Mouse (Mus musculus) spleen, adult 2 months (tissue): Measurements from ENCODE around the gene Nat8. TPM values are rescaled to one million over a fixed set of nuclear protein-coding genes. Genes with fewer than 3 reads are reported as not detected.
"Not testable (repeated sequence)": the region's sequence is repeated elsewhere in the genome, so short reads cannot be mapped to it uniquely, and the experiment has no call there.

Experiments
- DNase-seq, 2 experiments: peaks; one replicate each; pipeline versions ENCODE4 v3.0.0 to v3.0.0-alpha.2; 2012 to 2021; ENCODE audit warnings: low spot score in 2 of 2, low read depth in 1 of 2
- H3K27ac ChIP-seq: fragments of 200-500 bp; 2 replicates; pipeline ENCODE4 v1.5.1; 2012; ENCODE audit warnings: low read length, inconsistent platforms; ENCODE audit not compliant: insufficient read depth
- H3K27me3 ChIP-seq: fragments of 200-500 bp; 2 replicates; pipeline ENCODE4 v1.6.1; 2012; ENCODE audit warnings: mild to moderate bottlenecking, moderate library complexity, low read length, inconsistent platforms; ENCODE audit not compliant: control insufficient read depth, insufficient read depth
- H3K36me3 ChIP-seq: fragments of 200-500 bp; 2 replicates; pipeline ENCODE4 v1.6.1; 2012; ENCODE audit warnings: mild to moderate bottlenecking, low read length, inconsistent platforms; ENCODE audit not compliant: control insufficient read depth, insufficient read depth
- H3K4me1 ChIP-seq: fragments of 200-500 bp; 2 replicates; pipeline ENCODE4 v1.6.1; 2011; ENCODE audit warnings: inconsistent platforms; ENCODE audit not compliant: control insufficient read depth, insufficient read depth, insufficient read length
- H3K4me3 ChIP-seq: fragments of 200-500 bp; 2 replicates; pipeline ENCODE4 v1.5.1; 2011; ENCODE audit warnings: mild to moderate bottlenecking, inconsistent platforms; ENCODE audit not compliant: insufficient read depth, insufficient read length; ENCODE audit errors: extremely low read depth
- CTCF ChIP-seq: fragments of 200-500 bp; IDR thresholded peaks from 2 replicates; pipeline ENCODE4 v1.5.1; 2011; ENCODE audit warnings: mild to moderate bottlenecking, inconsistent platforms; ENCODE audit not compliant: insufficient read depth, insufficient read length, insufficient replicate concordance; ENCODE audit errors: extremely low read depth
- POLR2A ChIP-seq: fragments of 200-500 bp; IDR thresholded peaks from 2 replicates; pipeline ENCODE4 v1.6.1; 2011; ENCODE audit warnings: low read depth, low read length, inconsistent platforms
- WGBS: fragments of 180-500 bp; shearing (Covaris S2); methylation state at CpG from one replicate; pipeline ENCODE4 v1.1.7; 2018; 5-methylcytosine and 5-hydroxymethylcytosine counted together
- polyA plus RNA-seq: library from polyadenylated mRNA; depleted of rRNA; stranded (reverse); fragments of >200 nt; gene quantifications from 2 replicates; pipeline ENCODE4 v1.2.3, GENCODE M21; 2012

The Nat8 gene
- polyA plus RNA-seq, 1 experiment = 1.0 TPM

GRCm38 (mm10) chr6:85829462-85829861, 2.4 kb downstream of the Nat8 start:
- TF ChIP-seq CTCF = no peak
- no peak for TF ChIP-seq POLR2A
- 63% methylated on average over 1 of the region's 1 CpGs for WGBS
- no peaks in the 10 kb centered on the region for H3K27me3 ChIP-seq
- H3K4me1 ChIP-seq = no peaks in the 10 kb centered on the region
- DNase-seq = no peak
- H3K36me3 ChIP-seq = no peaks in the 10 kb centered on the region
- H3K27ac ChIP-seq = no peak overlapping the region
- H3K4me3 ChIP-seq = no peak overlapping the region

GRCm38 (mm10) chr6:85825886-85826285, 6.0 kb downstream of the Nat8 start:
- DNase-seq = no peak
- TF ChIP-seq POLR2A (no peak), CTCF (no peak)
- Histone ChIP-seq H3K4me1 (no peaks in the 10 kb centered on the region), H3K27ac (no peak overlapping the region), H3K4me3 (no peak overlapping the region), H3K36me3 (no peaks in the 10 kb centered on the region), H3K27me3 (no peaks in the 10 kb centered on the region)
- 82% methylated on average over 2 of the region's 2 CpGs for WGBS

- H3K27me3 ChIP-seq = no peaks in the 10 kb centered on the region
- 96% methylated on average over 1 of the region's 1 CpGs for WGBS
- H3K4me3 ChIP-seq = no peak overlapping the region
- no peaks in the 10 kb centered on the region for H3K36me3 ChIP-seq
- DNase-seq = no peak
- H3K27ac ChIP-seq = no peak overlapping the region
- no peaks in the 10 kb centered on the region for H3K4me1 ChIP-seq
- TF ChIP-seq POLR2A (no peak), CTCF (no peak)
These were observed 8.3 kb downstream of the Nat8 start for GRCm38 (mm10) chr6:85823382-85824090.

- WGBS = 78% methylated on average over 4 of the region's 4 CpGs
- no peak for DNase-seq
- no peak overlapping the region for H3K27ac ChIP-seq
- no peaks in the 10 kb centered on the region for H3K4me1 ChIP-seq
- TF ChIP-seq POLR2A (no peak), CTCF (no peak)
- no peaks in the 10 kb centered on the region for H3K27me3 ChIP-seq
- H3K4me3 ChIP-seq = no peak overlapping the region
- no peaks in the 10 kb centered on the region for H3K36me3 ChIP-seq
These were observed 9.6 kb downstream of the Nat8 start for GRCm38 (mm10) chr6:85822286-85822685.

- Histone ChIP-seq H3K27me3 (no peaks in the 10 kb centered on the region), H3K36me3 (no peaks in the 10 kb centered on the region), H3K4me3 (no peak within 1 kb of the TSS), H3K27ac (no peak within 1 kb of the TSS), H3K4me1 (no peaks in the 10 kb centered on the region)
- no peak for TF ChIP-seq POLR2A
- no peak for TF ChIP-seq CTCF
- WGBS = 82% methylated on average over 5 of the region's 5 CpGs
- DNase-seq = no peak
These were observed 11.0 kb downstream of the Nat8 start, which contains the start of the genes Nat8f6 and Nat8f5 for GRCm38 (mm10) chr6:85820837-85821236. Gene Nat8f6 (minus strand): TSS chr6:85820954. Gene Nat8f5 (minus strand): TSS chr6:85820972.

GRCm38 (mm10) chr6:85818338-85818737, 13.5 kb downstream of the Nat8 start:
- no peak for DNase-seq
- 57% methylated on average over 1 of the region's 1 CpGs for WGBS
- H3K36me3 ChIP-seq = no peaks in the 10 kb centered on the region
- no peaks in the 10 kb centered on the region for H3K4me1 ChIP-seq
- no peak overlapping the region for H3K27ac ChIP-seq
- no peaks in the 10 kb centered on the region for H3K27me3 ChIP-seq
- TF ChIP-seq POLR2A (no peak), CTCF (no peak)
- H3K4me3 ChIP-seq = no peak overlapping the region

GRCm38 (mm10) chr6:85813339-85813738, 18.5 kb downstream of the Nat8 start:
- 92% methylated on average over 2 of the region's 2 CpGs for WGBS
- Histone ChIP-seq H3K36me3 (no peaks in the 10 kb centered on the region), H3K27me3 (no peaks in the 10 kb centered on the region), H3K27ac (no peak overlapping the region), H3K4me3 (no peak overlapping the region), H3K4me1 (no peaks in the 10 kb centered on the region)
- no peak for TF ChIP-seq CTCF
- TF ChIP-seq POLR2A = no peak
- no peak for DNase-seq

GRCm38 (mm10) chr6:85810942-85811537, 20.8 kb downstream of the Nat8 start:
- H3K27ac ChIP-seq, H3K36me3 ChIP-seq, H3K27me3 ChIP-seq, H3K4me1 ChIP-seq, H3K4me3 ChIP-seq, DNase-seq: not testable (repeated sequence)
- 77% methylated on average over 3 of the region's 3 CpGs for WGBS

- 84% methylated on average over 3 of the region's 3 CpGs for WGBS
- not testable (repeated sequence) for H3K27ac ChIP-seq, DNase-seq, H3K36me3 ChIP-seq, H3K4me1 ChIP-seq, H3K4me3 ChIP-seq, H3K27me3 ChIP-seq
These were observed 21.4 kb downstream of the Nat8 start for GRCm38 (mm10) chr6:85810514-85810913.

- not testable (repeated sequence) for H3K4me3 ChIP-seq, H3K27me3 ChIP-seq, H3K27ac ChIP-seq, H3K4me1 ChIP-seq, DNase-seq, H3K36me3 ChIP-seq
- WGBS = 62% methylated on average over 3 of the region's 3 CpGs
These were observed 22.1 kb downstream of the Nat8 start for GRCm38 (mm10) chr6:85809784-85810183.
